Mouse (Mus musculus) pancreas, adult 10 weeks (tissue): ENCODE measurements around the gene Pofut1. TPM values are rescaled to one million over a fixed set of nuclear protein-coding genes. Genes with fewer than 3 reads are reported as not detected.

Experiments used
- polyA plus RNA-seq: library from polyadenylated mRNA; stranded (reverse); fragments of 350-450 nt; fragmentation: Illumina TruSeq; extraction: RNeasy Lipid Tissue Mini Kit (QIAGEN cat#74804); gene quantifications from one replicate; pipeline ENCODE4 v1.2.3, GENCODE M21; 2015; ENCODE audit warnings: low read depth, low replicate concordance; ENCODE audit not compliant: insufficient read depth

Pofut1 gene
- 4.7 TPM for polyA plus RNA-seq

GRCm38 (mm10) chr2:153241250-153242014 is at the start of gene Pofut1, which contains the start of gene Plagl2:
Pofut1 (plus strand) TSS chr2:153241533.
Plagl2 (minus strand) TSS chr2:153241426.

GRCm38 (mm10) chr2:153224946-153225594 is 16.3 kb upstream of the Pofut1 start, which contains the start of gene Tspyl3:
Tspyl3 (minus strand) TSS chr2:153225441.

DNA sequence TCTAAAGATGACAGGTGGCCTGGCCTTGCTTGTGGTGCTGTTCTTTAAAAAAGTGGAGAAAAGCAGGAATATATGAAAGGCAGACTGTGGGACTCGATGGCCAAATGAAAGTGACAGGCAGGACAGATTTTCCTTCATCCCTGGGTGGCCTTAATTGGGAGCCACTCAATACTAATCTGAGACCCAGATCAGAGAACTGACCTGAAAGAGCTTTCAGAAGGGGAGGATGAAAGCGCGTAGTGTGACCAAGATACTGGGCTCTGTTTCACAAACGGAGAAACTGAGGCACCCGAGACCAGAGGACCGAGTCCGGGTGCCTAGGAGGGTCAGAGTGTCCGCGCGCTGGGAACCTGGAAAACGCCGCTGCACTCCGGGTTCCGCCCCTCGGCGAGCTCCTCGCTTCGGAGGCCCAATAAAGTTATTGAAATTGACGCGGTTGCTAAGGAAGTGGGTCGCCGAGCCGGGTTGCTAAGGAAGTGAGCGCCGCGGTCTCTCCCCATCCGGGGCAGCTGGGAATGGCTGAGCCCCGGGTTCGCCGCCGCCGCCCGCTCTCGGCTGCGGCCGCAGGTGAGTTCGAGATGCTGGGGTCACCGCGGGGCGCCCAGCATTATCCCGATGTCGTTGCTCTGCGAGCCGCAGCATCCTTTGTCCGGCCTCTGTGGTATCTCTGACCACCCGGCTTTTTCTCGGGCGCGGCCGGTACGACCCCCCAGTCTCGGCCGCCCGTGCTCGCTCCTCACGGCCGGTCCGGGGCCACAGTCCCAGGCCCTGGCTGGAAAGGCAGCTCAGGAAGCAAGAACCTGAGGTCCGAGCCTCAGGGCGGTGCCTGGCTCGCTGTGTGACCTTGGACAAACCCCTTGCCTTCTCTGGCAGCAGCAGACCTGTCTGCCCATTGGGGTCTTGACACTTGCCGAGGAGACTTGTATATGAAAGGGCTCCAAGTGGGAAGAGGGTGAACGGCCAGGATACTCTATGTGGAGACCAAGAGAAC is 49.9 kb downstream of the Pofut1 start, which contains the start of gene Kif3b:
Gene Kif3b (plus strand): TSS at position 476 of the 991 bp plus-strand sequence.

Other genes starting within 250 kb of the Pofut1 start
- 34.0 TPM for gene Pdrg1, start 226.1 kb upstream of the Pofut1 start, polyA plus RNA-seq
- gene Xkr7, start 209.7 kb upstream of the Pofut1 start, polyA plus RNA-seq: not detected
- 17.8 TPM for gene Ccm2l, start 175.6 kb upstream of the Pofut1 start, polyA plus RNA-seq
- gene Hck, start 133.1 kb upstream of the Pofut1 start, polyA plus RNA-seq: 1.0 TPM
- gene Tm9sf4, start 80.2 kb upstream of the Pofut1 start, polyA plus RNA-seq: 12.8 TPM
- 0.52 TPM for gene Tspyl3, start 16.1 kb upstream of the Pofut1 start, polyA plus RNA-seq
- 1.6 TPM for gene Plagl2, start 107 bp upstream of the Pofut1 start, polyA plus RNA-seq
- gene Kif3b, start 49.9 kb downstream of the Pofut1 start, polyA plus RNA-seq: 2.8 TPM
- 5.4 TPM for gene Asxl1, start 104.3 kb downstream of the Pofut1 start, polyA plus RNA-seq